Mouse (Mus musculus) cortical plate, adult 2 months (tissue): Measurements from ENCODE around the gene Gne. TPM values are rescaled to one million over a fixed set of nuclear protein-coding genes. Genes with fewer than 3 reads are reported as not detected.

Experiments
- H3K27ac ChIP-seq: fragments of 200-500 bp; 2 replicates; pipeline ENCODE4 v1.5.1; 2012; ENCODE audit warnings: low read length, control low read depth, inconsistent platforms; ENCODE audit not compliant: insufficient read depth
- H3K4me1 ChIP-seq: fragments of 200-500 bp; 2 replicates; pipeline ENCODE4 v1.6.1; 2011; ENCODE audit warnings: low read length; ENCODE audit not compliant: control insufficient read depth, insufficient read depth
- H3K4me3 ChIP-seq: fragments of 200-500 bp; 2 replicates; pipeline ENCODE4 v1.5.1; 2011; ENCODE audit warnings: mild to moderate bottlenecking, low read length, control low read depth; ENCODE audit not compliant: insufficient read depth
- CTCF ChIP-seq: fragments of 200-500 bp; IDR thresholded peaks from 2 replicates; pipeline ENCODE4 v1.5.1; 2011; ENCODE audit warnings: mild to moderate bottlenecking, control low read depth, low read length; ENCODE audit not compliant: insufficient read depth; ENCODE audit errors: extremely low read depth
- POLR2A ChIP-seq: fragments of 200-500 bp; IDR thresholded peaks from 2 replicates; pipeline ENCODE4 v1.6.1; 2011; ENCODE audit warnings: mild to moderate bottlenecking, low read length, control low read depth; ENCODE audit not compliant: insufficient read depth; ENCODE audit errors: extremely low read depth
- polyA plus RNA-seq: library from polyadenylated mRNA; depleted of rRNA; stranded (reverse); fragments of >200 nt; gene quantifications from 2 replicates; pipeline ENCODE4 v1.2.3, GENCODE M21; 2012

Gne gene
- polyA plus RNA-seq, 1 experiment: 16.8 TPM

GRCm38 (mm10) chr4:44072873-44073441, 11.0 kb downstream of the Gne start:
- H3K4me1 ChIP-seq: peaks cover 2% of the 10 kb centered on the region; the same call in 1 of the 2 replicates
- H3K4me3 ChIP-seq: peak overlapping the region; percentile 60
- TF ChIP-seq CTCF (no peak), POLR2A (no peak)
- no peak overlapping the region for H3K27ac ChIP-seq

DNA sequence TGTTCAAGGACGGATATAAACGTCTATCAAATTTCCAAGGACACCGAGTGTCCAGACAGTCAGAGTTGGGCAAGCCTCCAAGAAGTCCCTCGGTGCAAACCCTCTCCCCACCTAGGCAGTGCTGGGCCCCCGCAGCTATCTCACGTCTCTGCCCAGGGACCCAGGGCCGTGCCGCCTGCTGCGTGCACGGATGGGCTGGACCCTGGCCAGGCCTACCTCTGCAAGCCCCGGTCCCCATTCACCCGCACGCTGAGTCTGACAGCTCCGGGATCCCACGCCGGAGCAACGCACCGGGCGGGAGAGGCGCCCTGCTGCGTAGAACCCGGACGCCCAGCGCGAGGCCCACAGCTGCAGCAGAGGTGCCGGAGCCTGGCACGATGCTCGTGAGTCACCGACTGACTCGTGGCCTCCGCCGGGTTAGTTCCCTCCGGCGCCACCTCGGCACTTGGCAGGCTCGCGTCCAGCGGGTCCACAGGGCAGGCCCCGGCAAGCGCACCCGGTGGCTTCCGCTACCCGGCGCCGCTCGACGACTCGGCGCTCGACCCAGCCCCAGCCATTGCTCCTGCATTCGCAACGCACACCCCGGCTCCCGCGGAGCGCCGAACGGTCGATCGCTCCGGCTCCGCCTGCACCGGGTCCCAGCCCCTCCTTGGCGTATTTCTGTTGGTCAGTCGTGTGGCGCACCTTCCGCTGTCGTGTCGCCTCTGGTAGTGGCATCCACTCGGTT, 11.7 kb downstream of the Gne start:
- TF ChIP-seq CTCF (no peak), POLR2A (peak; percentile 65)
- Histone ChIP-seq H3K4me1 (peaks cover 2% of the 10 kb centered on the region; the same call in 1 of the 2 replicates), H3K4me3 (peak overlapping the region; percentile 60), H3K27ac (peak overlapping the region; percentile 66; the same call in 1 of the 2 replicates)

DNA sequence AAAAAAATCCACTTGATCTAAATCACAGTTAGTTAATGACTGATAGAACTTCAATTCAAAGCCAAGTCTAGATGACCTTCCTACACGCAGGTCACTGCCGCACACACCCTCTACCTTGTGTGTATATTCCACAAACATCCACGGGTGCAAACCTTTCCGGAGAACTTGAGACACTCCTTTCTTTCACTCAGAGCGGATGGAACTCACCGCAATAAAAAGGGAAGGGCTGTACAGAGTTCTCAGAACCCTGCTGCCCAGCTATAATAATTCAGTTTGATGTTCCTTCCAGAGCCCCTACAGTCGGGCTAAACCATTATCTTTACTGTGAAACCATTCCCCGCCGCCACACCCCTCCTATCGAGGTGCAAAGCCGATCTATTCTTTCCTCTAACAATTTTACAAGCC, 12.2 kb downstream of the Gne start:
- H3K4me3 ChIP-seq: peak overlapping the region; percentile 60
- TF ChIP-seq POLR2A: no peak
- TF ChIP-seq CTCF: no peak
- no peak overlapping the region; the same call in 1 of the 2 replicates for H3K27ac ChIP-seq
- H3K4me1 ChIP-seq: peaks cover 2% of the 10 kb centered on the region; the same call in 1 of the 2 replicates

GRCm38 (mm10) chr4:44070641-44071040, 13.3 kb downstream of the Gne start:
- Histone ChIP-seq H3K4me3 (no peak overlapping the region), H3K4me1 (peaks cover 2% of the 10 kb centered on the region; the same call in 1 of the 2 replicates), H3K27ac (no peak overlapping the region)
- TF ChIP-seq CTCF (no peak), POLR2A (no peak)

DNA sequence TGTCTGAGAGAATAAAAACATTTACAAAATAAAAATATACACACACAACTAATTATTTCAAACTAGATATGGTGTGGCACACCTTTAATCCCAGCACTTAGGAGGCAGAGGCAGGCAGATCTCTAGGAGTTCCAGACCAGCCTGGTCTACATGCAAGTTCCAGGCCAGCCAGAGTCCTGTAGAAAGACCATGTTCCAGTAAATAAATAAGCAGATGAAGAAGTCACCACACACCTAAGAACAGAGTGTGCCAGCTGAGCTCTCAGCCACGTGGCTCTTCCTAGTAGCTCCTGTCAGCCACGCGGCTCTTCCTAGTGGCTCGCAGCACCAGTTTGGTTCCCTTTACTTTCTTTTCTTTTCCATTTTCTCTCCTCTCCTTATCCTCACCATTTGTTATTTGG, 14.6 kb downstream of the Gne start:
- H3K27ac ChIP-seq: no peak overlapping the region
- H3K4me1 ChIP-seq: peaks cover 2% of the 10 kb centered on the region; the same call in 1 of the 2 replicates
- no peak overlapping the region for H3K4me3 ChIP-seq
- TF ChIP-seq POLR2A (no peak), CTCF (no peak)

DNA sequence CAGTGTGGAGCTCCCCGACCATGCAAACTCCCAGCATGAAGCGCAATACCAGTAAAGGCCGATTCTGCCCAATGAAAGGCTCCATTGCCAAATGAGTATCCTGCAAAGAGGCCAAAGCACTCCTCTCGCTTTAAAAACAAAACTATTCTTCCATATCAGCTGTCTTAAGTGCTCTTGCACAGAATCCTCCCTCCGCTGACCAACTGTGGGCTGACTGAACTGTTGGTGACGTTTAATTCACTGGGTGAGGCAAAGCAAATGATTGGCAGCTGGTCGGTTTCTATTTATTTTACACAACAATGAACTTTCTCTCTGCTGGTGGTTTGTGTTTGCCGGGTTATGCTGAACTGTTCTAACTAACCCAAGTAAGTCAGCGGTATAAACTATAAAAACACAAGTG, 15.2 kb downstream of the Gne start:
- Histone ChIP-seq H3K27ac (no peak overlapping the region), H3K4me1 (peaks cover 2% of the 10 kb centered on the region; the same call in 1 of the 2 replicates), H3K4me3 (no peak overlapping the region)
- TF ChIP-seq CTCF (no peak), POLR2A (no peak)

- H3K4me3 ChIP-seq: no peak overlapping the region
- no peak overlapping the region for H3K27ac ChIP-seq
- TF ChIP-seq CTCF: no peak
- TF ChIP-seq POLR2A: no peak
- peaks cover 6% of the 10 kb centered on the region for H3K4me1 ChIP-seq
These were observed 17.1 kb downstream of the Gne start for GRCm38 (mm10) chr4:44066891-44067290.

- H3K4me1 ChIP-seq: peaks cover 4% of the 10 kb centered on the region
These were observed 18.5 kb downstream of the Gne start for GRCm38 (mm10) chr4:44065355-44066025.

DNA sequence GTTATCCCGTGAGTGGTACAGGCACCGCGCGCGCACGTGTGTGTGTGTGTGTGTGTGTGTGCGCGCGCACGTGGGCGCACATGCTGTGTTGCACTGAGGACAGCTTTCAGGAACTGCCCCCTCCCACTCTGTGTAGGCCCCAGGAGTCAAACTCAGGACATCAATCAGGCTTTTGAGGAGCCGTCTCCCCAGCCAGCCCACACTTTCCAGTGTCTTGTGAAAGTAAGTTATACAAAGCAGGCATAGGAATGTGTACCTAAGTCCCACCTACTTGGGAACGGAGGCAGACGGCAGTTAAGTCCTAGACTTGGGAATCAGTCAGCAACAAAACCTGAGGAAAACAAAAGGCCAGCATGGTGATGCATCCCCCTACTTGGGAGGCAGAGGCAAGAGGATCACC, 21.2 kb downstream of the Gne start:
- no peak overlapping the region for H3K27ac ChIP-seq
- TF ChIP-seq CTCF: no peak
- H3K4me3 ChIP-seq: no peak overlapping the region
- H3K4me1 ChIP-seq: peaks cover 4% of the 10 kb centered on the region

More at GRCm38 (mm10) chr4:44065355-44066025, 18.5 kb downstream of the Gne start:
- TF ChIP-seq POLR2A (no peak), CTCF (peak; percentile 99)
- no peak overlapping the region for H3K27ac ChIP-seq
- H3K4me3 ChIP-seq: no peak overlapping the region
